9 mouse cellular contexts compared by ENCODE assay signal in the genomic region with DNA sequence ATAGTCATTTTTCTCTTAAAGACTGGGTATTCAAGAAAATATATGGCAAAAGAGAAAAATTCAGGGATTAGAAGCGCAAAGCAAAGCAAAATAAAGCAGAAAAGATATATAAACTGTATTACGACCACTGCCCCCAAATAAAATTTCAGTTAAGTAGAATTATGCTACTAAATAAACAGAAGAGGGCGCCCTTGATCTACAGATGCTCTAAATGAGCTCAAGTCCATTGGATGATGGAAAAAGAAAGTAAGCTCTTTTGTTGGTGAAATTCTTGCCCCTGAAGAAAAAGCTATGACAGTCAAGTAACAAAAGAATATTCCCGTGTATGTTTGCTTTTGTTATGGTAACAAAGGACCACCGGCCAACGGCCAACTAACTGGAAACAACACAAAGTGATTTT.
DNase-seq lines count a peak whose midpoint lies in the region; ATAC-seq lines count a peak whose summit lies in the region.
"Had no signal": no experiment of that assay in that cellular context is flagged by ENCODE, and none has a peak within 500 bp of the region (broad histone marks: within the 10 kb centered on the region; RNA-seq: fewer than 3 reads in every experiment).

No protein-coding gene starts in this region.

- no peak for ATAC-seq in forebrain, embryonic 12.5 days (ENCODE audit: low FRiP score)

- no peaks in the 10 kb centered on the region for H3K27me3 ChIP-seq in forebrain, embryonic 12.5 days

- H3K36me3 ChIP-seq in forebrain, embryonic 12.5 days (replicated peaks) = no peaks in the 10 kb centered on the region

- peak; percentile 0 to 6 for DNase-seq in heart, adult 9 months (ENCODE audit: low spot score in 2 of 2)
- DNase-seq in heart, postnatal 4 days = no peak
- DNase-seq in thymus, postnatal 0 days (ENCODE audit: low spot score) = peak; percentile 68
- DNase-seq in thymus, postnatal 25 days = no peak
- DNase-seq in embryo, embryonic 11.5 days (ENCODE audit: low read depth, low spot score) = peak; percentile 34
- DNase-seq in spleen, postnatal 4 days (ENCODE audit: low spot score in 2 of 2) = no peak
- no peak for DNase-seq in adrenal gland, adult 8-10 months
- DNase-seq: adrenal gland, adult 2 months had no signal

- no peaks in the 10 kb centered on the region for H3K4me1 ChIP-seq in forebrain, embryonic 12.5 days

- no peak overlapping the region for H3K9ac ChIP-seq in forebrain, embryonic 12.5 days

- H3K4me3 ChIP-seq in forebrain, embryonic 12.5 days (replicated peaks) = no peak overlapping the region

- H3K4me2 ChIP-seq in forebrain, embryonic 12.5 days = no peak overlapping the region

- no peaks in the 10 kb centered on the region for H3K9me3 ChIP-seq in forebrain, embryonic 12.5 days

- no peak overlapping the region for H3K27ac ChIP-seq in forebrain, embryonic 12.5 days

- 31% methylated on average over 6 of the region's 6 CpGs for WGBS in forebrain, embryonic 12.5 days

Comparison
In these comparisons a context has a peak if more than half of its experiments do, and no peak if none do; other contexts are left out.
1. DNase-seq: peak in heart, adult 9 months (2 of 2), thymus, postnatal 0 days (single experiment) and embryo, embryonic 11.5 days (single experiment); none in heart, postnatal 4 days (single experiment), thymus, postnatal 25 days (single experiment), spleen, postnatal 4 days (0 of 2) and adrenal gland, adult 8-10 months (single experiment).